Mouse (Mus musculus): ENCODE measurements around the gene Fbxl17. TPM values are rescaled to one million over a fixed set of nuclear protein-coding genes. Genes with fewer than 3 reads are reported as not detected.

Gene Fbxl17
- polyA plus RNA-seq, 1 experiment, result 7.3 TPM

- DNase-seq, result no peak
- TF ChIP-seq CTCF (IDR thresholded peaks at IDR 0.05; ENCODE audit: borderline replicate concordance, control insufficient read depth, extremely low read depth, insufficient read depth, low read length, poor library complexity), result no peak
- TF ChIP-seq POLR2A (IDR thresholded peaks at IDR 0.05; ENCODE audit: control insufficient read depth, extremely low read depth, insufficient read depth, low read length, poor library complexity), result no peak
- no peaks in the 10 kb centered on the region for H3K36me3 ChIP-seq (ENCODE audit: control insufficient read depth, insufficient read depth, low read length)
- no peaks in the 10 kb centered on the region for H3K4me1 ChIP-seq (replicated peaks; ENCODE audit: control insufficient read depth, insufficient read depth, low read length)
- 98% methylated on average over 6 of the region's 6 CpGs for WGBS
- H3K27me3 ChIP-seq (ENCODE audit: control insufficient read depth, insufficient read depth, low read length), result no peaks in the 10 kb centered on the region
- no peak overlapping the region for H3K27ac ChIP-seq (ENCODE audit: control insufficient read depth, insufficient read depth, low read length)
- H3K4me3 ChIP-seq (ENCODE audit: control insufficient read depth, insufficient read depth, low read length), result no peak overlapping the region
Measured at GRCm38 (mm10) chr17:63085227-63085626, 414.6 kb downstream of the Fbxl17 start.

GRCm38 (mm10) chr17:63079087-63079486 is 420.7 kb downstream of the Fbxl17 start:
- no peak for TF ChIP-seq CTCF (IDR thresholded peaks at IDR 0.05; ENCODE audit: borderline replicate concordance, control insufficient read depth, extremely low read depth, insufficient read depth, low read length, poor library complexity)
- no peak for TF ChIP-seq POLR2A (IDR thresholded peaks at IDR 0.05; ENCODE audit: control insufficient read depth, extremely low read depth, insufficient read depth, low read length, poor library complexity)
- H3K27ac ChIP-seq (ENCODE audit: control insufficient read depth, insufficient read depth, low read length), result no peak overlapping the region
- no peaks in the 10 kb centered on the region for H3K4me1 ChIP-seq (replicated peaks; ENCODE audit: control insufficient read depth, insufficient read depth, low read length)
- H3K36me3 ChIP-seq (ENCODE audit: control insufficient read depth, insufficient read depth, low read length), result no peaks in the 10 kb centered on the region
- WGBS, result 98% methylated on average over 5 of the region's 5 CpGs
- no peaks in the 10 kb centered on the region for H3K27me3 ChIP-seq (ENCODE audit: control insufficient read depth, insufficient read depth, low read length)
- DNase-seq, result no peak
- no peak overlapping the region for H3K4me3 ChIP-seq (ENCODE audit: control insufficient read depth, insufficient read depth, low read length)

GRCm38 (mm10) chr17:63077509-63077908 is 422.3 kb downstream of the Fbxl17 start:
- DNase-seq, result no peak
- Histone ChIP-seq H3K27ac (ENCODE audit: control insufficient read depth, insufficient read depth, low read length) (no peak overlapping the region), H3K4me3 (ENCODE audit: control insufficient read depth, insufficient read depth, low read length) (no peak overlapping the region), H3K36me3 (ENCODE audit: control insufficient read depth, insufficient read depth, low read length) (no peaks in the 10 kb centered on the region), H3K4me1 (replicated peaks; ENCODE audit: control insufficient read depth, insufficient read depth, low read length) (no peaks in the 10 kb centered on the region), H3K27me3 (ENCODE audit: control insufficient read depth, insufficient read depth, low read length) (no peaks in the 10 kb centered on the region)
- TF ChIP-seq POLR2A (IDR thresholded peaks at IDR 0.05; ENCODE audit: control insufficient read depth, extremely low read depth, insufficient read depth, low read length, poor library complexity) (no peak), CTCF (IDR thresholded peaks at IDR 0.05; ENCODE audit: borderline replicate concordance, control insufficient read depth, extremely low read depth, insufficient read depth, low read length, poor library complexity) (no peak)
- WGBS, result 96% methylated on average over 5 of the region's 5 CpGs

- H3K4me3 ChIP-seq (ENCODE audit: control insufficient read depth, insufficient read depth, low read length), result no peak overlapping the region
- TF ChIP-seq CTCF (IDR thresholded peaks at IDR 0.05; ENCODE audit: borderline replicate concordance, control insufficient read depth, extremely low read depth, insufficient read depth, low read length, poor library complexity) (no peak), POLR2A (IDR thresholded peaks at IDR 0.05; ENCODE audit: control insufficient read depth, extremely low read depth, insufficient read depth, low read length, poor library complexity) (no peak)
- H3K36me3 ChIP-seq (ENCODE audit: control insufficient read depth, insufficient read depth, low read length), result no peaks in the 10 kb centered on the region
- H3K4me1 ChIP-seq (replicated peaks; ENCODE audit: control insufficient read depth, insufficient read depth, low read length), result no peaks in the 10 kb centered on the region
- WGBS, result 96% methylated on average over 8 of the region's 8 CpGs
- H3K27me3 ChIP-seq (ENCODE audit: control insufficient read depth, insufficient read depth, low read length), result no peaks in the 10 kb centered on the region
- DNase-seq, result no peak
- no peak overlapping the region for H3K27ac ChIP-seq (ENCODE audit: control insufficient read depth, insufficient read depth, low read length)
Measured at GRCm38 (mm10) chr17:63076661-63077060, 423.2 kb downstream of the Fbxl17 start.

GRCm38 (mm10) chr17:63076037-63076426 is 423.8 kb downstream of the Fbxl17 start:
- H3K27ac ChIP-seq (ENCODE audit: control insufficient read depth, insufficient read depth, low read length), result no peak overlapping the region
- H3K4me3 ChIP-seq (ENCODE audit: control insufficient read depth, insufficient read depth, low read length), result no peak overlapping the region
- DNase-seq, result no peak
- WGBS, result 95% methylated on average over 8 of the region's 8 CpGs
- H3K27me3 ChIP-seq (ENCODE audit: control insufficient read depth, insufficient read depth, low read length), result no peaks in the 10 kb centered on the region
- no peak for TF ChIP-seq POLR2A (IDR thresholded peaks at IDR 0.05; ENCODE audit: control insufficient read depth, extremely low read depth, insufficient read depth, low read length, poor library complexity)
- no peaks in the 10 kb centered on the region for H3K4me1 ChIP-seq (replicated peaks; ENCODE audit: control insufficient read depth, insufficient read depth, low read length)
- no peaks in the 10 kb centered on the region for H3K36me3 ChIP-seq (ENCODE audit: control insufficient read depth, insufficient read depth, low read length)

- H3K4me1 ChIP-seq (replicated peaks; ENCODE audit: control insufficient read depth, insufficient read depth, low read length), result no peaks in the 10 kb centered on the region
- H3K4me3 ChIP-seq (ENCODE audit: control insufficient read depth, insufficient read depth, low read length), result no peak overlapping the region
- WGBS, result 97% methylated on average over 14 of the region's 14 CpGs
- H3K36me3 ChIP-seq (ENCODE audit: control insufficient read depth, insufficient read depth, low read length), result no peaks in the 10 kb centered on the region
- no peaks in the 10 kb centered on the region for H3K27me3 ChIP-seq (ENCODE audit: control insufficient read depth, insufficient read depth, low read length)
- DNase-seq, result no peak
- TF ChIP-seq POLR2A (IDR thresholded peaks at IDR 0.05; ENCODE audit: control insufficient read depth, extremely low read depth, insufficient read depth, low read length, poor library complexity) (no peak), CTCF (IDR thresholded peaks at IDR 0.05; ENCODE audit: borderline replicate concordance, control insufficient read depth, extremely low read depth, insufficient read depth, low read length, poor library complexity) (no peak)
- H3K27ac ChIP-seq (ENCODE audit: control insufficient read depth, insufficient read depth, low read length), result no peak overlapping the region
Measured at GRCm38 (mm10) chr17:63075091-63076036, 424.5 kb downstream of the Fbxl17 start.
